Mouse (Mus musculus) lung, postnatal 0 days (tissue): Measurements from ENCODE around the gene Hspb3. TPM values are rescaled to one million over a fixed set of nuclear protein-coding genes. Genes with fewer than 3 reads are reported as not detected.

Source experiments
- ATAC-seq: fragments of 200-750 bp; cut with Nextera tagmentation; 2 replicates; pipeline ENCODE4 v1.8.0; 2017; ENCODE audit warnings: moderate library complexity
- DNase-seq: peaks from one replicate; pipeline ENCODE4 v3.0.0-alpha.2; 2016; ENCODE audit warnings: low spot score
- H3K27ac ChIP-seq: fragments of 300-500 bp; sonication (generic); 2 replicates; pipeline ENCODE4 v1.5.1; 2014; ENCODE audit warnings: antibody characterized with exemption, mild to moderate bottlenecking, low read length, mixed read lengths
- H3K27me3 ChIP-seq: fragments of 300-500 bp; sonication (generic); replicated peaks from 2 replicates; pipeline ENCODE4 v1.6.1; 2014; ENCODE audit warnings: low read length, mixed read lengths; ENCODE audit not compliant: insufficient read depth
- H3K36me3 ChIP-seq: fragments of 300-500 bp; sonication (generic); 2 replicates; pipeline ENCODE4 v1.6.1; 2014; ENCODE audit warnings: low read length, mixed read lengths; ENCODE audit not compliant: insufficient read depth
- H3K4me1 ChIP-seq: fragments of 300-500 bp; sonication (generic); 2 replicates; pipeline ENCODE4 v1.6.1; 2014; ENCODE audit warnings: antibody characterized with exemption, low read depth, low read length, mixed read lengths; ENCODE audit not compliant: insufficient read depth
- H3K4me2 ChIP-seq: fragments of 300-500 bp; sonication (generic); replicated peaks from 2 replicates; pipeline ENCODE4 v1.6.1; 2014; ENCODE audit warnings: low read depth, mild to moderate bottlenecking, low read length, moderate library complexity, mixed read lengths
- H3K4me3 ChIP-seq: fragments of 300-500 bp; sonication (generic); 2 replicates; pipeline ENCODE4 v1.5.1; 2014; ENCODE audit warnings: low read depth, low read length
- H3K9ac ChIP-seq: fragments of 300-500 bp; sonication (generic); replicated peaks from 2 replicates; pipeline ENCODE4 v1.6.1; 2014; ENCODE audit warnings: low read depth, mild to moderate bottlenecking
- H3K9me3 ChIP-seq: fragments of 300-500 bp; sonication (generic); 2 replicates; pipeline ENCODE4 v1.6.1; 2016; ENCODE audit warnings: low read length, mixed read lengths
- CTCF ChIP-seq: IDR thresholded peaks from 2 replicates; pipeline ENCODE4 v1.5.1; 2016; ENCODE audit warnings: antibody characterized with exemption, mild to moderate bottlenecking
- EP300 ChIP-seq: IDR thresholded peaks from 2 replicates; pipeline ENCODE4 v1.6.1; 2016; ENCODE audit warnings: antibody characterized with exemption, mild to moderate bottlenecking, control low read depth
- WGBS: fragments of 180-500 bp; shearing (Covaris S2); extraction: QIAGEN DNeasy Blood & Tissue Kit; methylation state at CpG from one replicate; pipeline ENCODE4 v1.1.7; 2014; 5-methylcytosine and 5-hydroxymethylcytosine counted together
- polyA plus RNA-seq: library from polyadenylated mRNA; unstranded; fragments of >200 nt; fragmentation: Nextera tagmentation; extraction: Ambion mirVana; gene quantifications from 2 replicates; pipeline ENCODE4 v1.2.1, GENCODE M21; 2015

The Hspb3 gene
- polyA plus RNA-seq, 1 experiment from 2014 or later, result 0.62 TPM

DNA sequence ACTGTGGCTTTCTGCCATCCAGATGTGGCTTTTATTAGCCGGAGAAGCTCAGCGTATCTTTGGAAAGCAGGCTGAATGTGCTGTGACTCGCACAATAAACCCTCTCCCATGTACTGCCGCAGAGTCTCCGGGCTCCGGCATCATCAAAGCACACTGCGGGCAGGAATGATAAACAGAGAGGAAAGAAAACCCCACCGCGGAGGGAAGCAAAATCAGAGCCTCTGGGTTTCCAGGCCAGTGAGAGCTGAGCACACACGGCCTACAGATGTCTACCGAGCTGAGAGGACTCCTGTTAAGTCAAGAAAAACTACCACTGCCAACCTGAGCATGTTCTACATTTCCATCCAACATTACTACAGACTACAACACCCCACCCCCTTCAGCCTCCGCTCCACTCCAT, 50.1 kb downstream of the Hspb3 start:
- Histone ChIP-seq H3K4me3 (peak overlapping the region; percentile 77), H3K9me3 (no peaks in the 10 kb centered on the region), H3K4me2 (peak overlapping the region; percentile 80), H3K27ac (peak overlapping the region; percentile 43; the same call in 1 of the 2 replicates), H3K4me1 (peaks cover 47% of the 10 kb centered on the region), H3K36me3 (no peaks in the 10 kb centered on the region), H3K27me3 (no peaks in the 10 kb centered on the region), H3K9ac (no peak overlapping the region)
- DNase-seq, result no peak
- 23% methylated on average over 12 of the region's 12 CpGs for WGBS
- TF ChIP-seq CTCF (no peak), EP300 (no peak)
- no peak for ATAC-seq

Other genes with a start within 250 kb of the Hspb3 start
- 18.1 and 22.0 TPM in 2 replicates for gene Snx18, start 45.1 kb downstream of the Hspb3 start, polyA plus RNA-seq
- gene Arl15, start 130.8 kb upstream of the Hspb3 start, polyA plus RNA-seq, result 10.1 and 13.4 TPM in 2 replicates